Mouse (Mus musculus): ENCODE results near the gene Ryk. TPM values are rescaled to one million over a fixed set of nuclear protein-coding genes. Genes with fewer than 3 reads are reported as not detected.

The Ryk gene
- total RNA-seq, 2 experiments from 2014 or later: 47.9 to 49.8 TPM

- DNase-seq (ENCODE audit: low spot score): no peak
These were observed 111.8 kb downstream of the Ryk start for GRCm38 (mm10) chr9:102946469-102947015.

- DNase-seq (ENCODE audit: low spot score): no peak
These were observed 114.0 kb downstream of the Ryk start for GRCm38 (mm10) chr9:102948706-102949105.

- DNase-seq (ENCODE audit: low spot score): no peak
These were observed 116.6 kb downstream of the Ryk start for GRCm38 (mm10) chr9:102951091-102951994.

- no peak for DNase-seq (ENCODE audit: low spot score)
These were observed 121.1 kb downstream of the Ryk start for GRCm38 (mm10) chr9:102955866-102956265.

Other genes starting within 250 kb of the Ryk start
- 100 to 1,000 TPM; 232 to 241 TPM for gene Anapc13, start 208.6 kb upstream of the Ryk start, total RNA-seq (2021)
- gene Cep63, start 208.4 kb upstream of the Ryk start, total RNA-seq (2021): 10 to 100 TPM; 21.7 to 23.8 TPM
- 10 to 100 TPM; 16.8 to 18.2 TPM for gene Amotl2, start 118.2 kb upstream of the Ryk start, total RNA-seq (2021)
- under 1 TPM; 0.71 to 0.93 TPM for gene Slco2a1, start 153.8 kb downstream of the Ryk start, total RNA-seq (2021)

Measured in gastrocnemius, adult 18-20 months (tissue).